Mouse (Mus musculus) embryonic fibroblast, embryonic 13.5 days (primary cell): ENCODE data around the gene Apeh.

ENCODE experiments used
- CTCF ChIP-seq: IDR thresholded peaks from 2 replicates; pipeline ENCODE4 v1.5.1; 2011; ENCODE audit warnings: mild to moderate bottlenecking, control low read depth, low read length, moderate library complexity, borderline replicate concordance; ENCODE audit not compliant: insufficient read depth
- POLR2A ChIP-seq: IDR thresholded peaks from 2 replicates; pipeline ENCODE4 v1.6.1; 2011; ENCODE audit warnings: low read depth, mild to moderate bottlenecking, control low read depth, low read length, moderate library complexity

DNA sequence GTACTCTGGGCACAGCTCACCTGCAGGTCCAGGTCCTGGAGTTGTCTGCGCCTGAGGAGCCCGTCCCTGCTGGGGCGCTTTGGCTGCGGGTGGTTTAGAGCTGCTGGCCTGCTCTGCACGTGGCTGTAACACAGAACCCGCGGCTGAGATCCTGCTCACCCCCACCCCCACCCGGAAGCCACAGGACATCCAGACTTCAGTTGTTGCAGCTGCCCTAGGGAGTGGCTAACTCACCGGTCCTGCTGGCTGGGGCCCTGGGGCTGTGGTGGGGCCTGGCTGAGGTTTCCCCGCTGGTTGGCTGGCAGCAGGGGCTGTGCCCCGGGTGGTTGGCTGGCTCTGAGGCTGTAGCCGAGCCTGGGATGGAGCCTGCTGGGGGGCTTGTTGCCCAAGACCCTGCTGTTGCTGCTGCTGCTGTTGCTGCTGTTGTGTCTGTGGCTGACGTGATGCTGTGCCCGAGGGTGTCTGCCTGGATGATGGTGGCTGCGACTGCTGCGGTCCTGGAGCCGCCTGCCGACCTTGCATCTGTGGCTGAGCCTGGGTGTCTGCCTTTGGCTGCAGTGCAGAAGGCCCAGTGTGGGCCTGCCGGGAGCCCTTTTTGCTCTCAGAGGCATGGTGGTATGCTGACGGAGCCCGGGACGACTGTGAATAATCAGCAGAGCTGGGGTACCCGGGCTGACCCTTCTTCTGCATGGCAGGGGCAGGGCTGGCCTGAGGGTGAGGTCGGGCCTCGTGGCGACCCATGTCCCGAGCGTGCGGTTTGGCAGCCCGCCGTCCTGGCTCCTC lies 10.6 kb upstream of the Apeh start:
- TF ChIP-seq CTCF (no peak), POLR2A (no peak)
